Mouse (Mus musculus): ENCODE measurements at regions not wholly inside any gene's neighbourhood (a gene's known extent, or its start where the extent isn't known, plus 50 kb on each side); places are given as distances from the start of the nearest gene placed in this dataset.

GRCm38 (mm10) chr19:33053199-33053867 is 296.0 kb downstream of the Pten start:
- DNase-seq, result no peak

GRCm38 (mm10) chr19:33056372-33056791 is 299.1 kb downstream of the Pten start:
- no peak for DNase-seq

- no peak for DNase-seq
These were observed 303.7 kb downstream of the Pten start for GRCm38 (mm10) chr19:33061006-33061405.

GRCm38 (mm10) chr19:33062165-33063058 is 305.1 kb downstream of the Pten start:
- no peak for DNase-seq

- DNase-seq, result no peak
These were observed 308.2 kb downstream of the Pten start for GRCm38 (mm10) chr19:33065274-33066200.

- no peak for DNase-seq
These were observed 311.2 kb downstream of the Pten start for GRCm38 (mm10) chr19:33068351-33068955.

GRCm38 (mm10) chr19:33069761-33070160 is 312.5 kb downstream of the Pten start:
- DNase-seq, result no peak

- no peak for DNase-seq
These were observed 315.0 kb downstream of the Pten start for GRCm38 (mm10) chr19:33072299-33072698.

GRCm38 (mm10) chr19:33074907-33075306 is 317.2 kb downstream of the Rnls start:
- no peak for DNase-seq

- no peak for DNase-seq
These were observed 313.3 kb downstream of the Rnls start for GRCm38 (mm10) chr19:33078681-33079360.

GRCm38 (mm10) chr19:33079959-33080358 is 312.1 kb downstream of the Rnls start:
- no peak for DNase-seq

GRCm38 (mm10) chr19:33081493-33081892 is 310.6 kb downstream of the Rnls start:
- no peak for DNase-seq

- no peak for DNase-seq
These were observed 308.7 kb downstream of the Rnls start for GRCm38 (mm10) chr19:33083371-33083770.

- no peak for DNase-seq
These were observed 307.4 kb downstream of the Rnls start for GRCm38 (mm10) chr19:33084683-33085082.
